Mouse (Mus musculus) limb, embryonic 12.5 days (tissue): ENCODE results near the gene Urm1. TPM values are rescaled to one million over a fixed set of nuclear protein-coding genes. Genes with fewer than 3 reads are reported as not detected.
"Not testable (repeated sequence)": the region's sequence is repeated elsewhere in the genome, so short reads cannot be mapped to it uniquely, and the experiment has no call there.

Experiments
- ATAC-seq: fragments of 200-750 bp; cut with Nextera tagmentation; 2 replicates; pipeline ENCODE4 v1.8.0; 2017; ENCODE audit warnings: low read depth, moderate TSS enrichment; ENCODE audit not compliant: insufficient number of reproducible peaks, insufficient read depth, low FRiP score, low TSS enrichment
- H3K27ac ChIP-seq: fragments of 300-500 bp; sonication (generic); 2 replicates; pipeline ENCODE4 v1.5.1; 2016; ENCODE audit warnings: mild to moderate bottlenecking, moderate library complexity
- H3K27me3 ChIP-seq: fragments of 300-500 bp; sonication (generic); 2 replicates; pipeline ENCODE4 v1.6.1; 2016; ENCODE audit warnings: mild to moderate bottlenecking, moderate library complexity
- H3K36me3 ChIP-seq: fragments of 300-500 bp; sonication (generic); 2 replicates; pipeline ENCODE4 v1.6.1; 2016; ENCODE audit warnings: mild to moderate bottlenecking, moderate library complexity
- H3K4me1 ChIP-seq: fragments of 300-500 bp; sonication (generic); replicated peaks from 2 replicates; pipeline ENCODE4 v1.6.1; 2016
- H3K4me2 ChIP-seq: fragments of 300-500 bp; sonication (generic); 2 replicates; pipeline ENCODE4 v1.6.1; 2016; ENCODE audit warnings: mild to moderate bottlenecking, moderate library complexity
- H3K4me3 ChIP-seq: fragments of 300-500 bp; sonication (generic); replicated peaks from 2 replicates; pipeline ENCODE4 v1.5.1; 2016; ENCODE audit warnings: mild to moderate bottlenecking
- H3K9ac ChIP-seq: fragments of 300-500 bp; sonication (generic); replicated peaks from 2 replicates; pipeline ENCODE4 v1.6.1; 2016; ENCODE audit warnings: mild to moderate bottlenecking, moderate library complexity
- H3K9me3 ChIP-seq: fragments of 300-500 bp; sonication (generic); 2 replicates; pipeline ENCODE4 v1.6.1; 2016; ENCODE audit warnings: mild to moderate bottlenecking, moderate library complexity
- WGBS: fragments of 180-500 bp; shearing (Covaris S2); methylation state at CpG from one replicate; pipeline ENCODE4 v1.1.7; 2016; 5-methylcytosine and 5-hydroxymethylcytosine counted together
- polyA plus RNA-seq: library from polyadenylated mRNA; unstranded; fragments of >200 nt; fragmentation: Nextera tagmentation; extraction: Ambion mirVana; gene quantifications from 2 replicates; pipeline ENCODE4 v1.2.1, GENCODE M21; 2016

The Urm1 gene
- polyA plus RNA-seq, result 21.1 and 22.0 TPM in 2 replicates

DNA sequence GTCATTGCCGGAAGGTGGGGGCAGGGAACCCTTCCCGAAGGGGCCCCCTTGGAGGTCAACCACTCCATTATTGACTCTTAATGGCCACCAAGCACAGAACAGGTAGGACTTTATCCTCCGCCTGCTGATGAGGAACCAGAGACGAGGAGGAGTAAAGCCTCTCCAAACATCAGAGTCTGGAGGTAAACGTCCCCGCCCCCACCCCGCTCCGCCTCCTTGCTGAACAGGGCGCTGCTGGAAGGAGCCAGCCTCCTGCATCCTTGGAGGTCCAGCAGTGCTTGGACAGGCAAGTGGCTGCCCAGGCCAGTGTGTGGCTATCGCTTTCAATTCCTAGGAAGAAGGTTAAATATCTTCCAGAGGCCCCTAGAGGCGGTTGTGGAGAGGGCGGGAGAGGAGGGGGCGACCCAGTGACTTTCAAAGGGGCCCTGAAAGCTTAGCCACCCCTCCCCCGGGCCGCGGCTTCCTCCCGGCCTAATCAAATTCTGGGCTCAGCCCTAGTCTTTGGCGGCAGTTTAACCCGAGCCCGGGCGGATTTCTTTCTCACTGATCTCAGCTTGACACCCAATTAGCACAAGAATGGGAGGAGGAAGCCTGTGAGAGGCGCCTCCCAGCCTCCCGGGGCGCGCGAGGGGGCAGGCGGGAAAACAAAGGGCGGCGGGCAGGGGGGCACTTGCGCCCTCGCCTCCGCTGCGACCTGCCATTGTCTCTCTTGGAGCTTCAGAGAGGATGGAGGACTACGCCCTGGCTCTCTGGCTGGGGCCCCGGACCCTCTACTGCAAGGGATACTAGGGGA is at the start of gene Urm1:
TSS of gene Urm1 (plus strand) at position 51 of the 793 bp plus-strand sequence.
- peaks cover 18% of the 10 kb centered on the region for H3K36me3 ChIP-seq
- no peaks in the 10 kb centered on the region for H3K27me3 ChIP-seq
- H3K4me1 ChIP-seq, result peaks cover 4% of the 10 kb centered on the region; the same call in 1 of the 2 replicates
- H3K9ac ChIP-seq, result peak within 1 kb of the TSS; percentile 64
- peak within 1 kb of the TSS; percentile 46 for H3K4me3 ChIP-seq
- peak; percentile 78 for ATAC-seq
- no peaks in the 10 kb centered on the region for H3K9me3 ChIP-seq
- H3K4me2 ChIP-seq, result peak within 1 kb of the TSS; percentile 62
- peak within 1 kb of the TSS; percentile 93 for H3K27ac ChIP-seq
- WGBS, result 1% methylated on average over 33 of the region's 35 CpGs

DNA sequence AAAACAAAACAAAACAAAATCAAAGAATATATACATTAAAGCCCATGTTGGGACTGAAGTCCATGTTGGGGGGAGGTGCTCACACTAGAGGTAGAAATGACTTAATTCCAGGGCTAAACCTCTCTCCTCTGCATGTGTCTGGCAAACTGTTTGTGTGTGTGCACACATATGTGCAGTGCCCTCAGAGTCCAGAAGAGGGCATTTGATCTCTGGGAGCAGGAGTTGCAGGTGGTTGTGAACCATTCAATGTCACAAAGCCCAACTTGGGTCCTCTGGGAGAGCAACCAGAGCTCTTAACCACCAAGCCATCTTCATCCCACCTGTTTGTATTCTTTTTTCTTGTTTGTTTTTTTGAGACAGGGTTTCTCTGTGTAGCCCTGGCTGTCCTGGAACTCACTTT is 49.7 kb upstream of the Urm1 start:
- H3K4me3 ChIP-seq, result no peak overlapping the region
- H3K9me3 ChIP-seq, result 0 out of 2 replicates have a peak, but pooled peaks cover 2% of the 10 kb centered on the region
- H3K27me3 ChIP-seq, result no peaks in the 10 kb centered on the region
- no peak overlapping the region for H3K27ac ChIP-seq
- H3K36me3 ChIP-seq, result peaks cover 17% of the 10 kb centered on the region
- H3K4me1 ChIP-seq, result no peaks in the 10 kb centered on the region
- H3K9ac ChIP-seq, result no peak overlapping the region
- H3K4me2 ChIP-seq, result no peak overlapping the region
- ATAC-seq, result no peak

DNA sequence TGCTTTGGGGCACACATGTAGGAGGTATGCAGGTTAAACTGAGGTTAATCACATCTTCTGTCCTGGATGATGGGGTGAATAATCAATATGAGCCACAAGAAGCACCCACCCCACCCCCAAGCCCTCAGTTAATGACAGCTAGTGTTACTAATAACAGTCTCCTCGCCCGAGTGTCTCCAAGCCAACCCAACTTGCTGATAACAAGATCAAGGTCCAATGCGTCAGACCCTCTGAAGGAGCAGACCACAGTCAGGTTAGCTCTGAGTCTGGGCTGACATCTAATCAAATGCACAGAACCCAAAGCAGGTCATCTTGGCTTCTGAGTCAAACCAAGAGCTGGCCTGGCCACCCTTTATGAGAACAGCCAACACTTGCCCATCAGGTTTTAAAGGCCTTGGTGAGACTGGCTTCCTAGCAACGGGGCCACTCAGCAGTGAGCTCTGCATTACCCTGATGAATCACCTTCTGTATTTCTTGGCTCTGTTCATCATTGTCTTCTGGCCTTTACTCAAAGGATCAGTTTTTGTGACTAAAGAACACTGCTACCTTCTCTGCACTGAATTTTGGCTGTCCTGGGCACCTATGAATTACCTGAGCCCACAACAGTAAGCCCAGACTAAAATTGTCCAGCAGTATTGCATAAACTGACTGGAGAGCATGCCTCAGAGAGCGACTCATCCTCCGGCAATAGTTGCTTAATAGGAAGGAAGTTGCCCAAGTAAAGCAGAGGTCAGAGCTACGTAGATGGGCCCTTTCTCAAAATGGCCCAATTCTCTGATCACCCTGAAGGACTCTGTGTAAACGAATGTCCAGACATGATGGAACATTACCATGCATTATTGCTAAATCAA is 48.0 kb upstream of the Urm1 start:
- Histone ChIP-seq H3K4me2 (no peak overlapping the region), H3K36me3 (peaks cover 29% of the 10 kb centered on the region), H3K4me1 (no peaks in the 10 kb centered on the region), H3K27ac (no peak overlapping the region), H3K4me3 (no peak overlapping the region), H3K27me3 (no peaks in the 10 kb centered on the region), H3K9ac (no peak overlapping the region), H3K9me3 (0 out of 2 replicates have a peak, but pooled peaks cover 2% of the 10 kb centered on the region)
- ATAC-seq, result no peak
- WGBS, result 87% methylated on average over 8 of the region's 8 CpGs

DNA sequence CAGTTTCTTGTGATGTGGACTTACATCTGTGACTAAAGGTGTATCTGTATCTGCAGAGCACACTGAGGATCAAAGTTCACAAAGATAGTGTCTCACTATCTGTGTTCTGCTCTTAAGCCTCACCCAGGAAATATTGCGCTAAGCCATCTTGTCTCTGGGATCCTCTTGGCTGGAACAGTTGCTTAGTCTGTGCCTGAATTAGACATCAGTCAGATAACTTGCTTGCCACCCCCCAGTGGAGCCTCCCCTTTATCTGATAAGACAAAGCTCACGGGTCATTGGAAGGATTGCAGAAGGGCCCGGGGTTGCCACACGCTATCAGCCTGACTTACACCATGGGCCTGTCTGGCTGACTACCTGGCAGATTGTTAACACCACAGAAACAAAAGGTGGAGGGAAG is 46.6 kb upstream of the Urm1 start:
- Histone ChIP-seq H3K27me3 (no peaks in the 10 kb centered on the region), H3K36me3 (peaks cover 44% of the 10 kb centered on the region), H3K9ac (no peak overlapping the region), H3K4me2 (no peak overlapping the region), H3K27ac (no peak overlapping the region), H3K4me3 (no peak overlapping the region), H3K4me1 (no peaks in the 10 kb centered on the region), H3K9me3 (0 out of 2 replicates have a peak, but pooled peaks cover 2% of the 10 kb centered on the region)
- no peak for ATAC-seq
- WGBS, result 95% methylated on average over 4 of the region's 4 CpGs

DNA sequence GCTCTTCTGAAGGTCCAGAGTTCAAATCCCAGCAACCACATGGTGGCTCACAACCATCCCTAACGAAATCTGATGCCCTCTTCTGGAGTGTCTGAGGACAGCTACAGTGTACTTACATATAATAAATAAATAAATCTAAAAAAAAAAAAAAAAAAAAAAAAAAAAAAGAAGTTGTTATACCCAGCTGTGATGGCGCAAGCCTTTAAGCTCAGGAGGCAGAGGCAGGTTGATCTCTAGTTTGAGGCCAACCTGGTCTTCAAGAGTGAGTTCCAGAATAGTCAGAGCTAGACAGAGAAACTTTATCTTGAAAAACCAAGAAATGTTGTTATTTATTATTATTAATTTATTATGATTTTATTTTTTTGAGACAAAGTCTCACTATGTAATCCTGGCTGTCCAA is 38.6 kb upstream of the Urm1 start:
- H3K4me3 ChIP-seq, ATAC-seq, H3K27ac ChIP-seq, H3K4me2 ChIP-seq, H3K4me1 ChIP-seq, H3K27me3 ChIP-seq, H3K9ac ChIP-seq: not testable (repeated sequence)
- Histone ChIP-seq H3K36me3 (peaks cover 97% of the 10 kb centered on the region), H3K9me3 (peaks cover 11% of the 10 kb centered on the region; the same call in 1 of the 2 replicates)
- whole genome bisulfite sequencing, result 97% methylated on average over 2 of the region's 2 CpGs

DNA sequence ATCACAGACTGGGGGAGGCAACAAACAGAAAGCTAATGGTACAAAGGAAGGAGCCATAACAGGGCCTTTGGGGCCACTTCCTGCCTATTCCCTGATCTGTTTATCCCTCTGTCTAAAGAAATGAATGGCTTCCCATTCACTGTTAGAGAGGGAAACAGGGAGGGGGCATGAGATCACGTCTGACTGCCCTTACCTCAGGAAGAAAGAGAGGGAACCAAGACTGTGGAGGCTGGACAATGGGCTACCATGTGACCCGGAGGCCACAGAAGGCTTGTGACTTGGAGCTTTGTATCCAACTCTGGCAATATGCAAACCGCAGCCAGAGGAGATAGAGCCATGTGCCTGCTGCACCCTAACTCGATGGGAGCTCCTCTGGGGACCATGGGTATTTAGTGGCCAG is 35.6 kb upstream of the Urm1 start:
- Histone ChIP-seq H3K27ac (no peak overlapping the region), H3K27me3 (no peaks in the 10 kb centered on the region), H3K4me3 (no peak overlapping the region), H3K4me2 (no peak overlapping the region), H3K4me1 (peaks cover 15% of the 10 kb centered on the region), H3K36me3 (peaks cover 69% of the 10 kb centered on the region), H3K9me3 (peaks cover 11% of the 10 kb centered on the region; the same call in 1 of the 2 replicates), H3K9ac (no peak overlapping the region)
- 87% methylated on average over 4 of the region's 4 CpGs for WGBS
- ATAC-seq, result no peak

DNA sequence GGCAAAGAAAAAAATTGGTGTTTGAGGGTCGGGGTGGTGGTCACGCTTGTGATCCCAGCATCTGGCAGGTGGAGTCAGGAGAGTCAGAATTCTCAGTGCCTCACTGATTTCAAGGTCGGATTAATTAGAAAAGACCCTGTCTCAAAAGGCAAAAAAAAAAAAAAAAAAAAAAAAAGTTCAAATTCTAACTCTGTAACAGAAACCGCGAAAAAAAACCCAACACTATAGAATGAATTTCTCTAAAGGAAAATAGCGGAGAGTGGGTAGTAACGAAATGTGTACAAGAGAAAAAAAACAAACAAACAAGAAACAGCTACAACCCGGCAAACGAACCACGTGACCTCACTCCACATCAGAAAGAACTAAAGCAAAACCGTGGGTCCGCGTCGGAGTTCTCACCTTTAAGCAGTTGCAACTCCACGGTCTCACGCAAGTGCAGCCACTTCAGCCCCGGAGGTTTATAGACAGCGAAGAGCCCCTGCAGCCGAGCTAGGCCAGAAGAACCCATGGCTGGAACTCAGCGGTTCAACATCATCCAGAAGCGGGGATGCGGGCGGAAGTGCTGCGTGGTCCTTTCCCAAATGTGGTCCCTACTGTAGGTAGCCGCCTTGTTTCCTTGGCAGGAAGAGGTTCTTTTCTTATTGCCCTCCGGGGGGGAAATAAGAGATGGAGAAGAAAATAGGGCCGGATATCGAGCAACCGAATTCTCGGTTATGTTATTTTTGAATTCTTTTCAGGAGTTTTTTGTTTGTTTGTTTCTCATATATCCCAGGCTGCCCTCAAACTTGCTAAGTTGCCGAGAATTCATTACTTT is 32.6 kb upstream of the Urm1 start, which contains the start of gene Coq4:
TSS of gene Coq4 (plus strand) at position 390 of the 814 bp plus-strand sequence.
- H3K36me3 ChIP-seq, result peaks cover 62% of the 10 kb centered on the region
- peak within 1 kb of the TSS; percentile 83 for H3K4me2 ChIP-seq
- peaks cover 15% of the 10 kb centered on the region for H3K4me1 ChIP-seq
- 2% methylated on average over 31 of the region's 31 CpGs for WGBS
- 0 out of 2 replicates have a peak, but pooled peaks cover under 1% of the 10 kb centered on the region for H3K9me3 ChIP-seq
- peak; percentile 71; the same call in 1 of the 2 replicates for ATAC-seq
- peak within 1 kb of the TSS; percentile 36; the same call in 1 of the 2 replicates for H3K27ac ChIP-seq
- H3K4me3 ChIP-seq, result peak within 1 kb of the TSS; percentile 81
- H3K27me3 ChIP-seq, result no peaks in the 10 kb centered on the region
- peak within 1 kb of the TSS; percentile 75 for H3K9ac ChIP-seq

DNA sequence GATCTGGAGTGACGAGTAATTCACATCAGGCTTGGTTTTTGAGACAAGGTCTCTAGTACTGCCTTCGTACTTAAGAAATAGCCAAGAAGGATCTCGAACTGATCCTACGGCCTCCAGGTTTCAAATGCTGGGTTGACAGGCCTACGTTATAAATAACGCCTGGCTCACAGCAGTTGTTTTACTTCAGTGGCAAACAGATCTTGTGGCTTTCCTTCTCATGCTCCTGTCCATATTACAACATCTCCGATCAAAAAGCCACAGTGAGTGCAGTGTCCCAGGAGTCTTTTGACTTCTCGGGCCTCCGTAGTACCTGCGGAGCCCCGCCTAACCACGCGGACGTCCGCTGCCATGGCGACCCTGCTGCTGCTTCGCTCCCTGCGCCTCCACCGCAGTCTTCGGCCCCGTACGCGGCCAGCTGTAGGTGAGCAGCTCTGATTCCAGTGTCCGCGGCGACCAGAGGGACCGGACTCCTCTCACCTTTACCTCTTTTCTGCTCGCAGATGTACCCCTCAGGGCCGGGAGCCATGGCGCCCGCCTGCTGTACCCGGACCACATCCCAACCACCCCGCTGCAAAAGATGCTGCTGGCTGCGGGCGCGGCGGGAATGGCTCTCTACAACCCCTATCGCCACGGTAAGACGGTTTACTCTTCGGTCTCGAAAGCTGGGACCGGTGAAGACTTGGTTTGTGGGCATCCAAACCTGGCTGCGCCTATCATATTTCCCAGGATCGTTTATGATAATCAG is 31.8 kb upstream of the Urm1 start, which contains the start of gene Trub2:
TSS of gene Trub2 (minus strand) at position 566 of the 745 bp plus-strand sequence.
- peak; percentile 75 for ATAC-seq

DNA sequence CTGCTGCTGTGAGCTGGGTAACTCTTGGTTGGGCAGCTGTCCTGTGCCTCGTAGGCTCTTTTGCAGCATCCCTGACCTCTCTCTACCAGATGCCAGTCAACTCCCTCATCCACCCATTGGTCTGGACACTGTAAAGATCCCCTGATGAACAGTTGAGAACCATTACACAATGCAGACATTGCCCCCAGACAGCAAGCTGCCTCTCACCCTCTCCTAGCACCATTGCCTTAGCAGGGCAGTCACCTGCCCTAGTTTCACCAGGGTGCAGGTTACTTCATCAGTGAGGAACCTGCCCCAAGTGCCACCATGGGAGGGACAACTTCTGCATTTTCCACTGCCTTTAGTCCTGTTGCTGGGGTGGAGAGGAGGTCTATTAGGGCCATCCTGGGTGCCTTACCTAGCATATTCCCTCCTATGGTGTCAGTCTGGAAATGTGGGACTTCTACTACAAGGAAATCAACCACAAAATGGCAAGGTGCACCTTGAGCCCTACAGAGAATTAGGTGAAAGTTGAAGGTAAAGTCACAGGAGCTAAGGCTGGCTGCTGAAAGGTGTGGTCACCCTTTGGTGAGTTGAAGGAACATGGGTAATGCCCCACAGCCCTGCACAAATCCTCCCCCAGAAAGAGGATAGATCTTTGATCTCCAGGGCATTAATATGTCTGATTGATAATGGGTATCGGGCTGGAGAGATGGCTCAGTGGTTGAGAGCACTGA is 26.9 kb upstream of the Urm1 start:
- no peaks in the 10 kb centered on the region for H3K9me3 ChIP-seq
- H3K27ac ChIP-seq, result no peak overlapping the region
- H3K4me3 ChIP-seq, result no peak overlapping the region
- H3K27me3 ChIP-seq, result no peaks in the 10 kb centered on the region
- no peak for ATAC-seq
- 93% methylated on average over 2 of the region's 2 CpGs for WGBS
- H3K9ac ChIP-seq, result no peak overlapping the region
- H3K4me1 ChIP-seq, result peaks cover 7% of the 10 kb centered on the region
- peaks cover 61% of the 10 kb centered on the region for H3K36me3 ChIP-seq
- H3K4me2 ChIP-seq, result no peak overlapping the region

More for the DNA sequence above, 31.8 kb upstream of the Urm1 start, which contains the start of gene Trub2:
- Histone ChIP-seq H3K4me2 (peak within 1 kb of the TSS; percentile 83), H3K36me3 (peaks cover 62% of the 10 kb centered on the region), H3K4me1 (peaks cover 15% of the 10 kb centered on the region), H3K27ac (peak within 1 kb of the TSS; percentile 36; the same call in 1 of the 2 replicates), H3K4me3 (peak within 1 kb of the TSS; percentile 81), H3K27me3 (no peaks in the 10 kb centered on the region), H3K9ac (peak within 1 kb of the TSS; percentile 75), H3K9me3 (no peaks in the 10 kb centered on the region)
- WGBS, result under 1% methylated on average over 45 of the region's 45 CpGs
